Mouse (Mus musculus): Measurements from ENCODE around the gene Styx.
"Not testable (repeated sequence)": the region's sequence is repeated elsewhere in the genome, so short reads cannot be mapped to it uniquely, and the experiment has no call there.

Gene Styx

DNA sequence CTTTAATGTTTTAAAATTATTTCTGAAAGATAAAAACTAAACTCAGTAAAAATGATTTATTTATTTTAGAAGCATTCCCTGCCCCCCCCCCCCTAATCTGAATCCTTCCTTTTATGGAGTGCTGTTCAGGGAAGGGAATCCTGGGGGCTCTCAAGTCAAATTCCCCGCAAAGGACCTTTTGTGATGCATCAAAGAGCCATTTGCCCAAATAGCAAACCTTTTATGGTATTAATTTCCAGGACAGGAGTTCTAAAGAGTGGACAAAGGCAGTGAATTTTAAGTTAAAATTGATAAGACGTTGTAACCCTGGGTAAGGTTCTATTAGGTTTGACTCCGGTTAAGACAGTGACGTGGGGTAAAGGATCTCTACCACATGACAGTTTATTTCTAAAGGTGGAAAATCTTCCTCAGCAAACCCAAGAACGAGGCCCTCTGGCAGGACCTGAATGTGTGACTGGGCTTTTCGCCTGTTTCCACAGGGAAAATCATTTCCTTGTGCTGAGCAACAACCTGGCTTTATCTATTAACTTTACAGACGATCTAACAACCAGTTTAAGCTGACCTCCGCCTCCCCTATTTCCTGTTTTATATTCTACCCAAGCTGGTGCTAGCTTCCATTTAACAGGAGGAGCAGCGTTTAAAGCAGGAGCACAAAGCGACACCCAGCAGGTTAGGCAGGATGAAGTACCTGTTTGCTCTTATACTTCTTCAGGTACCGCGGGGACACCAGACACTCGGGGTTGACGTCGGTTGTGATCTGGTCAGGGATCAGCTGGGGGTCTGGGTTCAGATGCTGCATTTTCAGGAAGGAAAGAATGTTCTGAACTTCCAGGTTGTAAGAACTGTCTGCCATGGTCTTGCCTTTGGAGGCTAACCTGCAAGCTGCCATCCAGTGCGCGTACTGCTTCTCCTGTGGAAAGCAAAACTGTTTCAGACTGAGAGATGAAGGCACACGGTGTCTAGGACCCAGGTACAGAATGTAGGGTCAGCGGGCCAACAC lies 113.4 kb downstream of the Styx start:
- DNase-seq (ENCODE audit: low spot score), result no peak

DNA sequence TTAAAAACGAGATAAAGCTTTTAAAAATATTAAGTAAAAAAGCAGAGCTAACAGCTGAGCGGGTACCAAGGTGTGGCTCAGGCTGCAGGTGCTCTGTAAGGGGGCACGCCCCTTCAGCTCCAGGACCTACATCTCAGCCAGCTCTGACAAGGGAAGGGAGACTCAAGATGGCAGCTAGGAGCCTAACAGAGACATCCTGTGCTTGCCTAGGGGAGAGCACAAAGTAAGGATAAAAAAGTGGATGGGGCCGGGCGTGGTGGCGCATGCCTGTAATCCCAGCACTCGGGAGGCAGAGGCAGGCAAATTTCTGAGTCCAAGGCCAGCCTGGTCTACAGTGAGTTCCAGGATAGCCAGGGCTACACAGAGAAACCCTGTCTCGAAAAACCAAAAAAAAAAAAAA lies 115.5 kb downstream of the Styx start:
- not testable (repeated sequence) for DNase-seq (ENCODE audit: low spot score)

DNA sequence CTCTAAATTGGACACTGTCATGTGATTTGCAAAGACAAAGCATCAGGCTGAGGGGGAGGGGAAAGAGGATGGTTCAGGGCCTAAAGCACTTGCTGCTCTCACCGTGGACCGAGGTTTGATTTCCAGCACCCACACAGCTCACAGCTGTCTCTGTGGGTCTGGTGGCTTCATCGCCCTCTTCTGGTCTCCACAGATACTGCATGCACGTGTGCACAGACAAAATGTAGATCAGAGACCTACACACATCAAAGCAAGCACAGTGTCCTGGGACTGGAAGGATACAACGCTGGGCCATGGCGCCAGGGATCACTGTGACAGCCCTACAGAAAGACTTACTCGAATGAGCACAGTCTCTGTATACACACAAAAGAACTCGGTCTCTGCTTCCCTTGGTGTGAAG lies 118.6 kb downstream of the Styx start:
- DNase-seq (ENCODE audit: low spot score), result no peak

All from ovary, postnatal 14 days (tissue).